Mouse (Mus musculus): Measurements from ENCODE around the gene Gm10717.
"Not testable (repeated sequence)": the region's sequence is repeated elsewhere in the genome, so short reads cannot be mapped to it uniquely, and the experiment has no call there.

DNA sequence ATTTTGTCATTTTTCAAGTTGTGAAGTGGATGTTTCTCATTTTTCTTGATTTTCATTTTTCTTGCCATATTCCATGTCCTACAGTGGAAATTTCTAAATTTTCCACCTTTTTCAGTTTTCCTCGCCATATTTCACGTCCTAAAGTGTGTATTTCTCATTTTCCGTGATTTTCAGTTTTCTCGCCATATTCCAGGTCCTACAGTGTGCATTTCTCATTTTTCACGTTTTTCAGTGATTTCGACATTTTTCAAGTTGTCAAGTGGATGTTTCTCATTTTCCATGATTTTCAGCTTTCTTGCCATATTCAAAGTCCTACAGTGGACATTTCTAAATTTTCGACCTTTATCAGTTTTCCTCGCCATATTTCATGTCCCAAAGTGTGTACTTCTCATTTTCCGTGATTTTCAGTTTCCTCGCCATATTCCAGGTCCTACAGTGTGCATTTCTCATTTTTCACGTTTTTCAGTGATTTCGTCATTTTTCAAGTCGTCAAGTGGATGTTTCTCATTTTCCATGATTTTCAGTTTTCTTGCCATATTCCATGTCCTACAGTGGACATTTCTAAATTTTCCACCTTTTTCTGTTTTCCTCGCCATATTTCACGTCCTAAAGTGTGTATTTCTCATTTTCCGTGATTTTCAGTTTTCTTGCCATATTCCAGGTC, 1.1 kb upstream of the Gm10717 start:
- not testable (repeated sequence) for TF ChIP-seq CTCF (IDR thresholded peaks at IDR 0.05; ENCODE audit: control insufficient read depth, insufficient read depth, low read length); POLR2A (IDR thresholded peaks at IDR 0.05; ENCODE audit: borderline replicate concordance, control insufficient read depth, low read depth, low read length)

Measured in bone marrow, adult 2 months (tissue).